Mouse (Mus musculus): Measurements from ENCODE around the gene Cux1.
"Not testable (repeated sequence)": the region's sequence is repeated elsewhere in the genome, so short reads cannot be mapped to it uniquely, and the experiment has no call there.

Cux1 gene

DNA sequence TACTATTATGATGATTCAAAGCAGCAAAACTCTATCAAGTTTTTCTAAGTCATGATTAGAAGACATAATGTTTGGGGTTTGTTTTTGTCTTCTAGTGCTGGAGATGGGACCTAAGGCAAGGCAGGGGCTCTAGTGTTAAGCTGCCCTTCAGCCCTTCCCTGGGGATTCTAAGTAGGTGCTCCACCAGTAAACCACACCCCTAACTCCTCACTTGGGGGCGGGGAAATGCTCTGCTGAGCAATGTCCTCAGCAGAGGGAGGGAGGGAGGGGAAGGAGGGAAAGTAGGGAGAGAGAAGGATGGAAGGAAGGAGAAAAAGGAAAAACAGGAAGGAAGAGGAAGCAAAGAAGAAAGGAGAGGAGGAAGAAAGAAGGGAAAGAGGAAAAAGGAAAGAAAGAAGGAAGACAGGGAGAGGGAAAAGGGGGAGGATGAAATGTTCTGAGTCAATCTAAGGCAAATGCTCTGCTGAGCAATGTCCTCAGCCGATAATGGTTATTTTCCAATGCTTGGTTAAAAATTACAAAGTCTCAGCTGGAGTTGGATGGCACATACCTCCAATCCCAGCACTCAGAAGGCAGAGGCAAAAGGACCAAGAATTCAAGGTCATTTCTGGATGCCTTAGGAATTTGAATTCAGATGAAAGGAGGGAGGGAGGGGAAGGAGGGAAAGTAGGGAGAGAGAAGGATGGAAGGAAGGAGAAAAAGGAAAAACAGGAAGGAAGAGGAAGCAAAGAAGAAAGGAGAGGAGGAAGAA, 96.1 kb downstream of the Cux1 start:
- not testable (repeated sequence) for DNase-seq

DNA sequence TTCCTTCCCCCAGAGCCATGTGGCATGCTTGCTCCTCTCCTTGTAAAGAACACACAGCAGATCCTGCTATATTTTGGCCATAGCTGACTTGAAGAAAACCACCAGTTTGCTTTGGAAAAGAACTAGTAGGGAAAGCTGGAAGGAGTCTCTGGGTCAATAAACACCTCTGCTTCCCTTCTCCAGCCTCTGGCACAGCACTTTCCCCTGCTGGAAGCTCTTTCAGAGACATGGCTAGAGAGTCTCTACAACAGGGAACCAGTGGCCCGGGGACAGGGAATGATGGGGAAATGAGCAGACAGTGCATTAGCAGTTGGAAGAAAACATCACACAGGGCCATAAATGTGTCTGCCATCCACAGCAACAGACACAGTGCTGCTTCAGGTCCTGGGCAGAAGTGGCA, 98.0 kb downstream of the Cux1 start:
- DNase-seq = no peak

DNA sequence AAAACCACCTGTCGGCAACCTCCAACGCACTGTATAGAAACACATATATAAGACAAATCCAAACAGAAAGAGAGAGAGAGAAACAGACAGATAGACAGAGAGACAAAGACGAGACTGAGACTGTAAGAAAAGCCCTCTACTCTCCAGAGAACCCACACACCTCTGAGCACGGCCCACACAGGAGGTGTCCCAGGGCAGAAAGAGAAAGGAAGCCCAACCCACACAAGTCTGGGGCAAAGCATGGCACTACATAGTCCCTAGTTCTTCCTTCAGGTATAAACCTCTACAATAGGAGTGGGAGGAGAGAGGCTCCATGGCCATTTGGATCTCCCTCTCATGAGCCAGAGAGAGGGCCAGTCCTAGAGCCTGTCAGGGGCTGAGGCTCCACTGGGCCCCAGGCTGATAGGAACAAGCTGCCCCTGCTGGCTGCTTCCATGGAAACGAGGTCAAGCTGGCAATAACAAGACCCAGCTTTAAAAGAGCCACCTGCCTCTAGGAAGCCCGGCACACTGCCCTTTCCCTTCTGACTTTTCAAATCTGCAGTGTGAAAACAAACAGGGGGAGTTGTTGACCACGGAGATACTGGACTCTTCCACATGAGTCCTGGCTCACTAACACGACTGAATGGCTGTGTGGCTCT, 99.8 kb downstream of the Cux1 start:
- peak; percentile 71 for DNase-seq

DNA sequence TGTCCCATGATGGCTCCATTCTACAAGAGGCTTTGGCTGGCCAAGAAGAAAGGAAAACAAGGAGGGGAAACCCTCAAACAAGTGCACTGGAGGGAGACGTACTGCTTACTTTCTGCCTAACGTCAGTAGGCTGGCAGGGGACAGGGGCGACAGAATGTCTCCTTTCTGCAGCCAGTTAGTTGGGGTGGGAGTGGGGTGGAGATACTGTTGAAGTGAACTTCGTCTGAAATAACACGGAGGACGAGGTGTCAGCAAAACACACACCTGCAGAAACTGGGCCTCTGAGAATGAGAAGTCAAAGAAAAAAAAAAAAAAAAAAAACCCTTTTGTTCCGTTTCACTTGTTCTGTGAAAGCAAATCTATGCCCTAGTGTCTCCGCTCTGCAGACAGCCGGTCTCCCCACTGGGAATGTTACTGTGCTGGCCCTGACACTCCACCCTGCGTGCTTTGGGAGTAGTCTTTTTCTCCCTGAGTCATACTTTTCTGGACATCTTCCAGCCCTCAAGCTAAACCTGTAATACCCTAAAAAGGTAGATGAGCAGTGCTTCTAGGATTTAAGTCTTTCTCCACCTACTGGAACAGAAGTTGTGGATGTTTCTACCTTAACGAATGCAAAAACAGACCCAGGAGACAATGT, 101.4 kb downstream of the Cux1 start:
- DNase-seq = peak; percentile 60

DNA sequence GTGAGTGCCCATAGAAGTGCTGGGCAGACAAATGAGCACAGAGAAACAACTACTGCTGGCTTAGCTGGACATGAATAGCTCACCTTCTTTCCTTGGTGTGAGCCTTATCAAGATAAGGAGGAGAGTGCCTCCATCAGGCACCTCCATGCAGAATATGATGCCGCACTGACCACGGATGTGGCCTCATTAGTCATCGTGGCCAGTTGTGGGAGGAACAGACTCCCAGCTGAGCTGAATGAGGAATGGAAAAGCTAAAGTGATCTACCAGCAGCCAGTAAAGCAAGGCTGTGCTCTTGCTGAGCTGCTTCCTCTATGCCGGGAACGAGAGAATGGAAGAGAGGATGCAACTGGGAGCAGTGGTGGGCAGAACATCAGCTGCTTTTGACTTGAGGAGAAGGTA, 101.9 kb downstream of the Cux1 start:
- no peak for DNase-seq

DNA sequence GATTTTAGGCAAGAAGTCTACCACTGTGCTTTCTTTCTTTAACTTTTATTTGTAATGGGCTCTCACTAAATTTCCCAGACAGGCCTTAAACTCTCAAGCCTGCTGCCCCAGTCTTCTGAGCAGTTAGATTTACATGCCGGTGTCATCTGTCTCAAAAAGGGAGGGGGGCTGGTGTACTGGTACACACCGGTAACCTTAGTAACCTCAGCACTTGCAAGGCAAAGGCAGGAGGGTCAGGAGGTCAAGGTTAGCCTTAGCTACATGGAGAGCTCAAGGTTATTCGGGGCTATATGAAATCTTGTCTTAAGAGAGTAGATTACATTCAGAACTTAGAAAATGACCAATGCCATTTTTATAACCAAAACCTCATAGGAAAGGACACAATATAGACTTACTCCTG, 102.4 kb downstream of the Cux1 start:
- no peak for DNase-seq

DNA sequence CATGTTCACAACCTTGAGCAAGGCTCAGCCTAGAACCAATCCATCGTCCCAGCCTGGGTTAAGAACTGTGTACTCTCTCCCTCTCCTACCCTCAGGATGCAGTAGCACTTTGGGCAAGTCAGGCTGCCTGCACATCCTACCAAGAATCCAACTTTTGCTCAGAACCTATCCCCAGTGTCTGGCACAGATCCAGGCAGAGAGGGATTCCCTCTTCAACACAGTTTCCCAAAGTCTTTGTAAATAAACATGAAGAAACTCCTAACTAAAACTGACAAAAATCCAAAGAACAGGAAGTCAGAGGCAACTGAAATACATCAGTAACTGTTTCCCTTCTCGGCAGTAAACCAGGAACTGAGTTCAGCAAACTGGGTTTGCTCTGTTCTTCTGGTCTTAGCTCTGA, 103.2 kb downstream of the Cux1 start:
- DNase-seq = no peak

DNA sequence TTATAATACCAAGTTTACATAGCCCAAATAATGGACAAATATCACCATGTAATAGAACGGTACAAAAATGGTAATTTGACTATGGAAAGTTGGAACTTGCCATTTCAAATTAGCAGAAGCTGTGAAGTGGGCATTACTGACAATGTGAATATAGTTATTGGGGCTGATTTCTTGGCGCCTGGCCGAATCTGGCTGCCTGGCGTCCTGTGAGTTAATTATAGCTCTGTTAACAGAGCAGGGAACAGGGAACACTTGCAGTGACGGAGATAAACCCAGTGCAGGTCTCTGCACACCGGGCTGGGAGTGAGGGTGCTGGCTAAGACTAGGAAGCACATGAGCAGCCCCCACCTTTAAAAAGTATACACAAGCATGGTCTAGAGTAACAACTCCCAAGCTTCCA, 104.7 kb downstream of the Cux1 start:
- DNase-seq = no peak

- DNase-seq = no peak
Observed at GRCm38 (mm10) chr5:136459901-136460300, 107.4 kb downstream of the Cux1 start.

GRCm38 (mm10) chr5:136458893-136459499, 108.3 kb downstream of the Cux1 start:
- no peak for DNase-seq

DNA sequence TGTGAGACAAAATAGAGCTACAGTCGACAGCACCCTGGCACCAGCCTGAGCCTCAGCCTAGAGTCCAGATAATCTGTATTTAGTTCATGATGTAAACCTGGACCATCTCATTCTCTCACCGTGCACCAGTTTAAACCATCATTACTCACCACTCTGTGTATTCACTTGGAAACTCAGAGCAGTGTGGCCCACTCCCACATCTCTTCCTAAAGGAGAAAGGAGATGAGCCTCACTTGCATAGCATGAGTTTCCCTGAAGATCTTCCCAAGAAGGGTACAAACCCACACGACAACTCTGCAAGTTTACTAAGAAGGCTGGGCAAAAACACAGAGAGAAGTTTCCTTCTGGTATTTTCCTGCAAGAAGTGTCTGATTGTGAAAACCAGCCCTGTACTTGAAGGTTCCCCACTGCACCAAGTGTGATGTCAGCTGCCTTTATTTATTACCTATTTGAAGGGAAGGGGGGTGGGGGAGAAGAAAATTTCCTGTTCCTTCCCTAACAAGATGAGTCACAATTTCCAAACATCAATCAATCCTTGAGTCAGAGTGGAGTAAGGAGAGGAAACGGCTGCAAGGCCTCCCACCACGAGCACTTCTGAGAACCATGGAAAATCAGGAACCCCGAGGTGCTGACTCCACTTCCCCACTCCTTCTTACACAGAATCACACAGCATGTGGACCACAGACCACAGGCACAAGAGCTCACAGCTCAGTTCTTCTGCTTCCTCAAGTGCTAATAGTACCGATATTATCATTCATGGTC, 109.0 kb downstream of the Cux1 start:
- DNase-seq = peak; percentile 71

DNA sequence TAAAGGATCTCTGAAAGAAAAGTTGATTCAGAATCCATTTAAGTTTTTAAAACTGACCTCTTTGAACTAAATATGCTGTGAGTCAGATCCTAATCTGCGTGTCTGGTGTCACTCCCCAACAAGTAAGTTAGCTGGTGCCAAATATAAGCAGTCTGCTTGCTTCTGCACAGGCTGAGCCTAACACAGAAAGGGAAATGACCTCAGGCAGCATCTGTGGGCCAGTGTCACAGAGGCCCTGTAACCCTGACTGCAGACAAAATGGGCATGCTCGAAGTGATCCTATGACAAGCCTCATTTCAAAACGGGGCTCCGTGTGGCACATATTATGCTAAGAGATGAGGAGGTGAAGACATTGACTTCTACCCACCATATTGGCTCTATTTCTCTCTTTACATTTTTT, 110.9 kb downstream of the Cux1 start:
- DNase-seq = no peak

DNA sequence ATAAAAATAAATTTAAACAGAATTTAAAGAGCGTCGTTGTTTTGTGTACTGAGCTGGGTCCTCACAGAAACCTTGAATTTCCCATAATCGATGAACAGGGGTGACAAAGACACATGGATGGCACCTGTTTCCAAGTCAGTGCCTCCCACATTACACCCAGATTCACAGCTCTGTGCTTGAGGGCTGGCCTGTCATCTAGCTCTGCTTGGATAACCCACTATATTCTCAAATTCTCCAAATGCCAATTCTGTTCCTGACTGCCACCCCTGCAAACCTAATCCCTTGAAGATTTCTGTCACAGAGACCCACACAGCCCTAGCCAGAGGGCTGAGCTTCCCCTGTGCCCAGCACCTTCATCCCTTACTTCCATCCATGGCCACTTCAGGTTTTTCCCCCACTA, 114.6 kb downstream of the Cux1 start:
- DNase-seq = no peak

DNA sequence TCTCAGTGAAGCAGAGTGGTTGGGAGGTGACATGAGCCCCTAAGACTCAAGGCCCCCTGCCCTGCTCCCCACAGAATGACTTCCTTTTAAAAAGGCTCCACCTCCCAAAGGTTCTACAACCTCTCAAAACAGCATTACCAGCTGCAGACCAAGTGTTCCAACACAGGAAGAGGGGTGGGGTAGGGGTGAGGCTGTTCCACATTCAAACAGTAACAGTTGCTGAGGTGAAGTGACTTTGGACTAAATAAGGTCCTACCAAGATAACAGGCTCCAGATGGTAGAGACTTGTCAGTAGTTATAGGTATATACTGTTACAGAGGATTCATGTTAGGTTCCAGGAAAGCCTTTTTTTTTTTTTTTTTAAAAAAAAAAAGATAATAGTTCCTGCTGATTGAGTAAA, 117.5 kb downstream of the Cux1 start:
- DNase-seq = no peak

- peak; percentile 83 for DNase-seq
Observed at GRCm38 (mm10) chr5:136445967-136446366, 121.3 kb downstream of the Cux1 start.

GRCm38 (mm10) chr5:136442238-136443187, 124.8 kb downstream of the Cux1 start:
- DNase-seq = no peak

DNA sequence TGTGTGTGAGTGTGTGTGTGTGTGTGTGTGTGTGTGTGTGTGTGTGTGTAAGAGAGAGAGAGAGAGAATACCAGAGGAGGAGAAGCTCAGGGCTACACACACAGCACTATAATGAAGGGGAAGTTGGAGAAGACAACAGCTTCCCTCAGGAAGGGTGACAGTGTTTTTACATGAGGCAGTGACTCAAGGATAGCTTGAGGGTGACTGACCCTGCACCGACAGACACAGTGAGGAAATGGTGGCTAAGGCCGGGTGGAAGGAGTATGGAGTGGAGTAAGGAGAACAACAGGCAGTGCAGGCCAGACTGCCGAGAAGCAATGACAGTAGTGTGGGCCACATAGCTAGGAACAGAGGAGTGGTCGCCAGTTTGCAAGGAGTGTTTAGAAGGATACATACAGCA, 137.6 kb downstream of the Cux1 start:
- DNase-seq = no peak

DNA sequence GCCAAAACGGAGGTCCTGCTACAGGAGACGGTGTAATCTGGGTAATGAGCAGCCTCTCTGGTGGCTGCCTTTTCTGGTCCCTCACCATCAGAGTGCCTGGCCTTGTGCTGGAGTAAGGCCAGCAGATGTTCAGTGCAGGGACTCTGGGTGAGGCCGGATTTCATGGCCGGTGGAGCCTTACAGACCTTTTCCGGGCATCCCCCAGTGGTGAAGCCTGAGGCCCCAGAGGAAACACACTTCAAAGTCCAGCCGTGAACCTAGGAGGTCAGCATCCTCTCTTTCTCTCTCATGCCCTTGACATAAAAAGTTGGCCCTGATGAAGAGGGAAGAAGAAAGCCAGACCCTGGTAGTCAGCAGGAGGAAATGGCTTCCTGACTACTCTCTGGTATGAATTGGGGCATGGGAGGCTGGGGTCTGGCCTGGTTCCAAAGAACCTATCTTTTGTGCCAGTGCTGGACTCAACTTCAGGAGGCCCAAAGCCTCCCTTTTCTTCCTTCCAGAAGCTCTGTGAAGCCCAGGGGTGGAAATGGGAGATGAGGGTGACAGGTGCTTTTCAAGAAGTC, 138.7 kb downstream of the Cux1 start:
- no peak for DNase-seq

GRCm38 (mm10) chr5:136427772-136428497, 139.4 kb downstream of the Cux1 start:
- DNase-seq = no peak

DNA sequence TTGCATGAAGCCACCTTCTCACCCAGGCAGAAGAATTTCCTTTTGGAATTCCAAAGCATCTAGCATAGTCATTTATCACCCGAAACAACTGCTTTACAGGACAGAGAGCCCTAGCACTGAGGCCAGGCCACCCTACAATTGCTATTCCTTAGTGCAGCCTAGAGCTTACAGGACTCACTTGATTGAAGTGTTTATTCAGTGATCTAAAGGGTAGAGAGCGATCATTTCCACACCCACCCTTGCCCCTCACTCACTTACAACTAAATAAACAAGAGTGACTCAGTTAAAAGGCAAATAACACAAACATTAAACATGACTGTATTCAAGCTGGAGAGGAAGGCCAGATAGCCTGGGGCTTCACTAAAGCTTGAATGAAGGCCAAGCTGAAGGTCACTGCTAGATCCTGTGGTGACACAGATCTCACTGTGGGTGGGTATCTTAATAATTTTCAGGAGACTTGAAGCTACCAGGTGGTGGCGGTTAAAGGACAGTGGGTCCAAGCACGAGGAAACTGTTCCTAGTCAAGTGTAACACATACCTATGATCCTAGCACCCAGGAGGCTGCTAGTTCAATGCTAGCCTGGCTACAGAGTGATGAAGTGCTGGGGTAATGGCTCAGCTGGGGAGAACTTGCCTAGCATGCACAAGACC, 140.0 kb downstream of the Cux1 start:
- DNase-seq = peak; percentile 44
